Mouse (Mus musculus) hindbrain, postnatal 0 days (tissue): ENCODE data around the gene 4930558C23Rik. TPM values are rescaled to one million over a fixed set of nuclear protein-coding genes. Genes with fewer than 3 reads are reported as not detected.
"Not testable (repeated sequence)": the region's sequence is repeated elsewhere in the genome, so short reads cannot be mapped to it uniquely, and the experiment has no call there.

Source experiments
- ATAC-seq: fragments of 200-750 bp; cut with Nextera tagmentation; 2 replicates; pipeline ENCODE4 v1.8.0; 2017; ENCODE audit warnings: mild to moderate bottlenecking, moderate TSS enrichment, moderate library complexity
- DNase-seq: peaks from one replicate; pipeline ENCODE4 v3.0.0-alpha.2; 2015; ENCODE audit warnings: low spot score
- H3K27ac ChIP-seq: fragments of 300-500 bp; sonication (generic); 2 replicates; pipeline ENCODE4 v1.5.1; 2014; ENCODE audit warnings: mild to moderate bottlenecking
- H3K27me3 ChIP-seq: fragments of 300-500 bp; sonication (generic); 2 replicates; pipeline ENCODE4 v1.6.1; 2014; ENCODE audit warnings: low read length, mixed read lengths; ENCODE audit not compliant: insufficient read depth
- H3K36me3 ChIP-seq: fragments of 300-500 bp; sonication (generic); 2 replicates; pipeline ENCODE4 v1.6.1; 2014; ENCODE audit warnings: low read length, mixed read lengths; ENCODE audit not compliant: insufficient read depth
- H3K4me1 ChIP-seq: fragments of 300-500 bp; sonication (generic); 2 replicates; pipeline ENCODE4 v1.6.1; 2014; ENCODE audit warnings: antibody characterized with exemption, low read length, mixed read lengths; ENCODE audit not compliant: insufficient read depth
- H3K4me2 ChIP-seq: fragments of 300-500 bp; sonication (generic); 2 replicates; pipeline ENCODE4 v1.6.1; 2014; ENCODE audit warnings: low read depth, mild to moderate bottlenecking, low read length, moderate library complexity, mixed read lengths
- H3K4me3 ChIP-seq: fragments of 300-500 bp; sonication (generic); 2 replicates; pipeline ENCODE4 v1.5.1; 2014; ENCODE audit warnings: low read length
- H3K9ac ChIP-seq: fragments of 300-500 bp; sonication (generic); replicated peaks from 2 replicates; pipeline ENCODE4 v1.6.1; 2014; ENCODE audit warnings: mild to moderate bottlenecking, low read length, moderate library complexity, mixed read lengths
- H3K9me3 ChIP-seq: fragments of 300-500 bp; sonication (generic); 2 replicates; pipeline ENCODE4 v1.6.1; 2016; ENCODE audit warnings: low read length, mixed read lengths
- CTCF ChIP-seq: IDR thresholded peaks from 2 replicates; pipeline ENCODE4 v1.5.1; 2016; ENCODE audit warnings: antibody characterized with exemption, control low read depth, low read depth
- WGBS: fragments of 180-500 bp; shearing (Covaris S2); extraction: QIAGEN DNeasy Blood & Tissue Kit; methylation state at CpG from one replicate; pipeline ENCODE4 v1.1.7; 2014; 5-methylcytosine and 5-hydroxymethylcytosine counted together
- polyA plus RNA-seq: library from polyadenylated mRNA; unstranded; fragments of >200 nt; fragmentation: Nextera tagmentation; extraction: Ambion mirVana; gene quantifications from 2 replicates; pipeline ENCODE4 v1.2.1, GENCODE M21; 2015
- total RNA-seq: library from RNA; depleted of rRNA; stranded (reverse); fragments of >200 nt; gene quantifications from 2 replicates; pipeline ENCODE4 v1.2.3, GENCODE M21; 2014; rRNA removed

Gene 4930558C23Rik
- total and polyA plus RNA-seq, 2 experiments from 2014 or later: not detected

GRCm38 (mm10) chr3:95346454-95346853, 56.2 kb downstream of the 4930558C23Rik start:
- Histone ChIP-seq H3K4me2 (no peak overlapping the region), H3K36me3 (peaks cover 60% of the 10 kb centered on the region), H3K4me3 (no peak overlapping the region), H3K4me1 (no peaks in the 10 kb centered on the region), H3K9ac (no peak overlapping the region), H3K27ac (no peak overlapping the region), H3K27me3 (no peaks in the 10 kb centered on the region), H3K9me3 (no peaks in the 10 kb centered on the region)
- DNase-seq (no peak), ATAC-seq (no peak)
- WGBS: 93% methylated on average over 7 of the region's 7 CpGs
- no peak for TF ChIP-seq CTCF

DNA sequence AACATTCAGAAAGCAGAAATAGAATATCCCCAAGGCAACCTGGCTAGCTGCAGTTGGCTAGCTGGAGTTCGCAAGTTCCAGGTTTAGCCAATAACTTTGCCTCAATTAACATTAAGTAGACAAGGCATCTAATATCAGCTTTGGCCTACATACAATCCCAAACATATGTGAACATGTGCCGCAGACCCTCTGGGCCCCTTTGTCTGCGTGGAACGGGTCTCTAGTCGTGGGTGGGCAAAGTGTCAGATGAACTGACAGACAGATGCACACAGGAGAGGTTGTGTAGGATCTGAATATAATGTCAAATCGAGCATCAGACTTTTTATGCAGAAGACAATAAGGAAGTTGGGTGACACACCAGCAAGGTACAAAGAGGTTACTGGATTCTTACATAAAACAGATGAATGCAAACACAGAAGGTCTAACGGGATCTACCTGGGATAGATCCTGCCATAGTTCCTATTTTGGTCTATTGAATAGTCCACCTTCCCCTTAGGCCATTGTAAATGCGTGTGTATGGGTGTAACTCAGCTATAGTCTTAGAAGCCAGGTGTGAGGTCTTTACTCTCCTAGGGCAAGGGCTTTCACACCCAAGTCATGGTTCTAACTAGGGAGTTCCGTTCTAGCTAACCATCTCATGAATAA, 59.2 kb downstream of the 4930558C23Rik start:
- 94% methylated on average over 9 of the region's 9 CpGs for WGBS

GRCm38 (mm10) chr3:95338251-95338650, 64.4 kb downstream of the 4930558C23Rik start:
- no peaks in the 10 kb centered on the region for H3K4me1 ChIP-seq
- no peak overlapping the region for H3K4me3 ChIP-seq
- peaks cover 79% of the 10 kb centered on the region for H3K36me3 ChIP-seq
- H3K27ac ChIP-seq: no peak overlapping the region
- no peak overlapping the region for H3K4me2 ChIP-seq
- DNase-seq (no peak), ATAC-seq (no peak)
- WGBS: 87% methylated on average over 4 of the region's 4 CpGs
- H3K27me3 ChIP-seq: no peaks in the 10 kb centered on the region
- TF ChIP-seq CTCF: no peak
- H3K9ac ChIP-seq: no peak overlapping the region
- no peaks in the 10 kb centered on the region for H3K9me3 ChIP-seq

More for the DNA sequence above, 59.2 kb downstream of the 4930558C23Rik start:
- not testable (repeated sequence) for H3K27me3 ChIP-seq, H3K4me1 ChIP-seq, ATAC-seq, H3K4me2 ChIP-seq, H3K9ac ChIP-seq, H3K27ac ChIP-seq, DNase-seq, H3K9me3 ChIP-seq, H3K4me3 ChIP-seq
- H3K36me3 ChIP-seq: peaks cover 70% of the 10 kb centered on the region

GRCm38 (mm10) chr3:95337345-95337744, 65.3 kb downstream of the 4930558C23Rik start:
- no peak overlapping the region for H3K4me2 ChIP-seq
- H3K27ac ChIP-seq: no peak overlapping the region
- H3K9me3 ChIP-seq: no peaks in the 10 kb centered on the region
- no peaks in the 10 kb centered on the region for H3K27me3 ChIP-seq
- no peaks in the 10 kb centered on the region for H3K4me1 ChIP-seq
- no peak for TF ChIP-seq CTCF
- DNase-seq: no peak
- 96% methylated on average over 4 of the region's 4 CpGs for WGBS
- no peak for ATAC-seq
- no peak overlapping the region for H3K9ac ChIP-seq
- H3K36me3 ChIP-seq: peaks cover 77% of the 10 kb centered on the region
- no peak overlapping the region for H3K4me3 ChIP-seq

Other genes with a start within 250 kb of the 4930558C23Rik start
- 127 and 172 TPM in 2 replicates for gene Sema6c, start 242.4 kb downstream of the 4930558C23Rik start, total RNA-seq
- gene Sema6c, start 242.4 kb downstream of the 4930558C23Rik start, polyA plus RNA-seq: 15.6 and 16.4 TPM in 2 replicates
- 8.6 and 9.2 TPM in 2 replicates for gene Gabpb2, start 184.9 kb downstream of the 4930558C23Rik start, total RNA-seq
- gene Gabpb2, start 184.9 kb downstream of the 4930558C23Rik start, polyA plus RNA-seq: 2.6 and 2.9 TPM in 2 replicates
- 60.4 and 62.4 TPM in 2 replicates for gene Cdc42se1, start 174.1 kb downstream of the 4930558C23Rik start, total RNA-seq
- gene Cdc42se1, start 174.1 kb downstream of the 4930558C23Rik start, polyA plus RNA-seq: 54.0 and 56.4 TPM in 2 replicates
- 347 and 357 TPM in 2 replicates for gene Mllt11, start 170.7 kb downstream of the 4930558C23Rik start, total RNA-seq
- gene Mllt11, start 170.7 kb downstream of the 4930558C23Rik start, polyA plus RNA-seq: 446 and 473 TPM in 2 replicates
- 0.14 and 1.4 TPM in 2 replicates for gene Gm128, start 161.2 kb downstream of the 4930558C23Rik start, total RNA-seq
- gene Gm128, start 161.2 kb downstream of the 4930558C23Rik start, polyA plus RNA-seq: 0.49 and 0.61 TPM in 2 replicates
- not detected in 2 replicates for gene Bnipl, start 151.6 kb downstream of the 4930558C23Rik start, total RNA-seq
- 0.24 TPM in 1 of 2 replicates, not detected in the other for gene Bnipl, start 151.6 kb downstream of the 4930558C23Rik start, polyA plus RNA-seq
- gene Mindy1, start 121.5 kb downstream of the 4930558C23Rik start, total RNA-seq: 31.1 and 31.8 TPM in 2 replicates
- 32.6 and 33.8 TPM in 2 replicates for gene Mindy1, start 121.5 kb downstream of the 4930558C23Rik start, polyA plus RNA-seq
- gene Prune1, start 120.8 kb downstream of the 4930558C23Rik start, total RNA-seq: 72.7 and 77.4 TPM in 2 replicates
- gene Prune1, start 120.8 kb downstream of the 4930558C23Rik start, polyA plus RNA-seq: 56.6 and 60.4 TPM in 2 replicates
- 0.31 TPM in 1 of 2 replicates, not detected in the other for gene Anxa9, start 95.7 kb downstream of the 4930558C23Rik start, total RNA-seq
- 0.28 and 0.48 TPM in 2 replicates for gene Anxa9, start 95.7 kb downstream of the 4930558C23Rik start, polyA plus RNA-seq
- gene Cers2, start 88.0 kb downstream of the 4930558C23Rik start, total RNA-seq: 43.7 and 64.0 TPM in 2 replicates
- 87.4 and 90.5 TPM in 2 replicates for gene Cers2, start 88.0 kb downstream of the 4930558C23Rik start, polyA plus RNA-seq
- 36.6 and 50.8 TPM in 2 replicates for gene Setdb1, start 45.6 kb downstream of the 4930558C23Rik start, total RNA-seq
- 26.4 and 26.5 TPM in 2 replicates for gene Setdb1, start 45.6 kb downstream of the 4930558C23Rik start, polyA plus RNA-seq
- 16.0 and 16.7 TPM in 2 replicates for gene Arnt, start 31.5 kb upstream of the 4930558C23Rik start, total RNA-seq
- 9.6 and 11.6 TPM in 2 replicates for gene Arnt, start 31.5 kb upstream of the 4930558C23Rik start, polyA plus RNA-seq
- 4.9 and 6.7 TPM in 2 replicates for gene Ctsk, start 96.4 kb upstream of the 4930558C23Rik start, total RNA-seq
- gene Ctsk, start 96.4 kb upstream of the 4930558C23Rik start, polyA plus RNA-seq: 11.6 TPM in 2 replicates
- gene Ctss, start 123.9 kb upstream of the 4930558C23Rik start, total RNA-seq: 9.8 and 11.5 TPM in 2 replicates
- gene Ctss, start 123.9 kb upstream of the 4930558C23Rik start, polyA plus RNA-seq: 26.1 and 26.6 TPM in 2 replicates
- gene Hormad1, start 156.8 kb upstream of the 4930558C23Rik start, total RNA-seq: not detected in 2 replicates
- not detected in 2 replicates for gene Hormad1, start 156.8 kb upstream of the 4930558C23Rik start, polyA plus RNA-seq
- gene Golph3l, start 186.1 kb upstream of the 4930558C23Rik start, total RNA-seq: 17.3 and 18.4 TPM in 2 replicates
- gene Golph3l, start 186.1 kb upstream of the 4930558C23Rik start, polyA plus RNA-seq: 19.3 and 20.1 TPM in 2 replicates
- gene Ensa, start 222.2 kb upstream of the 4930558C23Rik start, total RNA-seq: 84.3 and 93.8 TPM in 2 replicates
- 136 and 139 TPM in 2 replicates for gene Ensa, start 222.2 kb upstream of the 4930558C23Rik start, polyA plus RNA-seq